Mouse (Mus musculus): ENCODE results near the gene Qrfpr. TPM values are rescaled to one million over a fixed set of nuclear protein-coding genes. Genes with fewer than 3 reads are reported as not detected.

Qrfpr gene
- polyA plus RNA-seq (2012; rRNA removed; ENCODE audit: low replicate concordance) = not detected in 2 replicates

DNA sequence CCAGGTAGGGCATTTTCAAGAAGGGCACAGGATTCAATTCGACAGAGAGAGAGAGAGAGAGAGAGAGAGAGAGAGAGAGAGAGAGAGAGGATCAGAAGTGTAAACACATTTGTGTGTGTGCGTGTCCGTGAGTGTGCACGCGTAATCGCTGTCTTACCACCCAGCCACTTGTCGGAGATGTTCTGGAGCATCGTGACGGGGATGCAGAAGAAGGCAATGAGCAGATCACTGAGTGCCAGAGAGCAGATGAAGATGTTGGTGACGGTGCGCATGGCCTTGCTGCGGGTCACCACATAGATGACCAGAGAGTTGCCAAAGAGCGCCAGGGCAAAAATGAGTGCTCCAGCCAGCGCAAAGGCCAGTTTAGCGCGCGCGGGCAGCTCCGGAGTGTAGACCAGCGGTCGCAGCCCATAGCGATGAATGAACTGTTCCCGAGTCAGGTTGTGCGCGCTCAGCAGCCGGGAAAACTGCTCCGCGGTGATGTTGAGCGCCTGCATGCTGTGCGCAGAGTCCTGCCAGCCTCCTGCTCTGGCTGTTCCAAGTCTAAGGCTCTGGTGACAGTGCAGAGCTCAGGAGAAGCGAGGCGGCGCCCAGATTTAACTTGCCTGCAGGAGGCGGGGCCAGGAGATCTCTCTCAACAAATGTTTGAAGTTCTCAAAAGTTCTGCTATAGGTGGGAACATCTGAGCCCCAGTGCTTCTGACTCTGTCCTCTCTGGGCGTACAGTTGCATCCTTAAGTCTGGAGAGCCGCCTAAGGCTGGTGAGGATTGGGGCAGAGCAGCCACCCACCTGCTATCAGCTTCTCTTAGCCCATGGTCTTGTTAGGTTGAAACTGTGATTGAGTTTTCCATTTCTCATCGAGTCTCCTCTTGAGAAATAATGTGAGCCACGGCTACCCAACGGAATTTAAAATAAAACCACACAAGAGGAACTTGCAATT is at the start of gene Qrfpr:
Gene Qrfpr (minus strand): TSS at position 571 of the 940 bp plus-strand sequence.

DNA sequence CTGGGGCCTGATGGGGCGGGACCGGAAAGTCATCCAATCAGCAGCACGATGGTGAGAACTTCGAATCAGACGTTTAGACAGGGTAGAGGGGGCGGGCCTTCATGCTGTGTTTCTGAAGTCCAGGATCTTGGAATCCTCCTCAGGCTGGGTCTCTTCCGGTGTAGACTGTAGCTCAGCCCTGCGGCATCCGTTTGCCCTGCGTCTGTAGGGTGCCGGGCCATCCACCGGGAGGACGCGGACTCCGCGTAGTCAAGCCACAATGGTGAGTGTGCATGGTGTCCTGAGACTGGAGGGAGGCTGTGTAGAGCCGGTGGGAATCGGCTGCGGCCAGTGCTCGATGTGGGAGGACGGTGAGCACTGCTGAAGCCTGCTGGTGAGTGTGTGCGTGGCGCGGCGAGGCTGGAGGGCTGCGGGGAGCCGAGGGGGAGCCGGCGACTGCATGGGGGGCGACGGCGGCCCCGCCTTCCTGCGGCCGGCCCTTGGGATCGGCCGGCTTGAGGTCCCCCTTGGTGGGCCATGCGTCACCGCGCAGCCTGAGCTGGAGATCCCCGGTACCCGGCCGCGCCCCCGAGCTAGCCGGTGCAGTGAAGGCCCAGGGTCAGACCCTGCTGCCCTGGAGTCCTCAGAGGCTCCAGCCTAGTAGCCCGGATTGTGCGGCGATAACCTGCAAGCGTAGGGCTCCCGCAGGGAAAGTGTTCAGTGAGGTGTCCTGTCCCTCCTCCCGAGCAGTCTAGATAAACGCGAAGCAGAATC is 71.0 kb downstream of the Qrfpr start, which contains the start of gene D3Ertd254e:
Gene D3Ertd254e (plus strand): TSS at position 84 of the 753 bp plus-strand sequence.

Other genes starting within 250 kb of the Qrfpr start
- 44.2 and 74.4 TPM in 2 replicates for gene Mccc1, start 221.6 kb downstream of the Qrfpr start, polyA plus RNA-seq (2012; rRNA removed; ENCODE audit: low replicate concordance)
- 0.16 and 0.18 TPM in 2 replicates for gene Ccdc144b, start 168.8 kb downstream of the Qrfpr start, polyA plus RNA-seq (2012; rRNA removed; ENCODE audit: low replicate concordance)
- gene Acad9, start 156.3 kb downstream of the Qrfpr start, polyA plus RNA-seq (2012; rRNA removed; ENCODE audit: low replicate concordance) = 38.1 and 42.4 TPM in 2 replicates
- gene D3Ertd254e, start 71.3 kb downstream of the Qrfpr start, polyA plus RNA-seq (2012; rRNA removed; ENCODE audit: low replicate concordance) = 1.8 and 2.8 TPM in 2 replicates

Measured in subcutaneous adipose tissue, adult 2 months (tissue).